Mouse (Mus musculus) heart, embryonic 13.5 days (tissue): ENCODE results near the gene Ric8a. TPM values are rescaled to one million over a fixed set of nuclear protein-coding genes. Genes with fewer than 3 reads are reported as not detected.

Experiments used
- ATAC-seq: fragments of 200-750 bp; cut with Nextera tagmentation; 2 replicates; pipeline ENCODE4 v1.8.0; 2017; ENCODE audit warnings: moderate TSS enrichment; ENCODE audit not compliant: insufficient number of reproducible peaks, low FRiP score, low TSS enrichment; ENCODE audit errors: extremely low read depth
- H3K27ac ChIP-seq: fragments of 300-500 bp; sonication (generic); replicated peaks from 2 replicates; pipeline ENCODE4 v1.5.1; 2015; ENCODE audit warnings: moderate library complexity, mild to moderate bottlenecking, inconsistent platforms
- H3K27me3 ChIP-seq: fragments of 300-500 bp; sonication (generic); replicated peaks from 2 replicates; pipeline ENCODE4 v1.6.1; 2015; ENCODE audit warnings: mild to moderate bottlenecking, inconsistent platforms
- H3K36me3 ChIP-seq: fragments of 300-500 bp; sonication (generic); 2 replicates; pipeline ENCODE4 v1.6.1; 2015; ENCODE audit warnings: mild to moderate bottlenecking, inconsistent platforms
- H3K4me1 ChIP-seq: fragments of 300-500 bp; sonication (generic); 2 replicates; pipeline ENCODE4 v1.6.1; 2015; ENCODE audit warnings: inconsistent platforms
- H3K4me2 ChIP-seq: fragments of 300-500 bp; sonication (generic); 2 replicates; pipeline ENCODE4 v1.6.1; 2015; ENCODE audit warnings: inconsistent platforms, mild to moderate bottlenecking, moderate library complexity
- H3K4me3 ChIP-seq: fragments of 300-500 bp; sonication (generic); 2 replicates; pipeline ENCODE4 v1.5.1; 2015; ENCODE audit warnings: moderate library complexity, mild to moderate bottlenecking, inconsistent platforms
- H3K9ac ChIP-seq: fragments of 300-500 bp; sonication (generic); 2 replicates; pipeline ENCODE4 v1.6.1; 2015; ENCODE audit warnings: inconsistent platforms, mild to moderate bottlenecking, moderate library complexity
- H3K9me3 ChIP-seq: fragments of 300-500 bp; sonication (generic); 2 replicates; pipeline ENCODE4 v1.6.1; 2016; ENCODE audit warnings: inconsistent platforms
- WGBS: fragments of 180-500 bp; shearing (Covaris S2); methylation state at CpG from one replicate; pipeline ENCODE4 v1.1.7; 2015; ENCODE audit warnings: mixed read lengths; 5-methylcytosine and 5-hydroxymethylcytosine counted together
- polyA plus RNA-seq: library from polyadenylated mRNA; unstranded; fragments of >200 nt; fragmentation: Nextera tagmentation; extraction: Ambion mirVana; gene quantifications from 2 replicates; pipeline ENCODE4 v1.2.1, GENCODE M21; 2015

The Ric8a gene
- polyA plus RNA-seq, 1 experiment from 2014 or later = 40.1 TPM

GRCm38 (mm10) chr7:140834968-140835757 is 21.6 kb upstream of the Ric8a start, which contains the start of gene Urah:
TSS of gene Urah (plus strand) at chr7:140835018.
- H3K27me3 ChIP-seq = peaks cover 68% of the 10 kb centered on the region
- 42% methylated on average over 20 of the region's 20 CpGs for WGBS
- no peak within 1 kb of the TSS for H3K4me3 ChIP-seq

GRCm38 (mm10) chr7:140835758-140836087 is 21.0 kb upstream of the Ric8a start:
- Histone ChIP-seq H3K9ac (no peak overlapping the region), H3K27ac (no peak overlapping the region), H3K36me3 (no peaks in the 10 kb centered on the region), H3K4me1 (no peaks in the 10 kb centered on the region), H3K27me3 (peaks cover 71% of the 10 kb centered on the region), H3K4me3 (no peak overlapping the region), H3K9me3 (no peaks in the 10 kb centered on the region), H3K4me2 (no peak overlapping the region)
- no peak for ATAC-seq
- WGBS = 59% methylated on average over 2 of the region's 2 CpGs

More at GRCm38 (mm10) chr7:140834968-140835757, 21.6 kb upstream of the Ric8a start, which contains the start of gene Urah:
- ATAC-seq = no peak
- H3K27ac ChIP-seq = no peak within 1 kb of the TSS
- no peak within 1 kb of the TSS for H3K4me2 ChIP-seq
- no peaks in the 10 kb centered on the region for H3K9me3 ChIP-seq
- no peaks in the 10 kb centered on the region for H3K4me1 ChIP-seq
- H3K36me3 ChIP-seq = no peaks in the 10 kb centered on the region
- no peak within 1 kb of the TSS for H3K9ac ChIP-seq

- Histone ChIP-seq H3K27me3 (peaks cover 77% of the 10 kb centered on the region), H3K27ac (no peak overlapping the region), H3K36me3 (no peaks in the 10 kb centered on the region), H3K4me2 (no peak overlapping the region), H3K9ac (no peak overlapping the region), H3K4me3 (no peak overlapping the region), H3K9me3 (no peaks in the 10 kb centered on the region), H3K4me1 (no peaks in the 10 kb centered on the region)
- WGBS = 65% methylated on average over 9 of the region's 9 CpGs
- no peak for ATAC-seq
Measured at GRCm38 (mm10) chr7:140836243-140837115, 20.3 kb upstream of the Ric8a start.

GRCm38 (mm10) chr7:140839556-140839955 is 17.2 kb upstream of the Ric8a start:
- H3K9ac ChIP-seq = no peak overlapping the region
- WGBS = 55% methylated on average over 5 of the region's 5 CpGs

GRCm38 (mm10) chr7:140840750-140841735 is 15.7 kb upstream of the Ric8a start:
- ATAC-seq = no peak
- Histone ChIP-seq H3K27me3 (peaks cover 92% of the 10 kb centered on the region), H3K36me3 (no peaks in the 10 kb centered on the region), H3K4me1 (no peaks in the 10 kb centered on the region), H3K4me3 (no peak overlapping the region), H3K27ac (no peak overlapping the region), H3K9ac (no peak overlapping the region), H3K4me2 (no peak overlapping the region), H3K9me3 (no peaks in the 10 kb centered on the region)
- WGBS = 30% methylated on average over 19 of the region's 19 CpGs

More at GRCm38 (mm10) chr7:140839556-140839955, 17.2 kb upstream of the Ric8a start:
- Histone ChIP-seq H3K27ac (no peak overlapping the region), H3K36me3 (no peaks in the 10 kb centered on the region), H3K4me1 (no peaks in the 10 kb centered on the region), H3K9me3 (no peaks in the 10 kb centered on the region), H3K4me3 (no peak overlapping the region), H3K4me2 (no peak overlapping the region), H3K27me3 (peaks cover 93% of the 10 kb centered on the region)
- ATAC-seq = no peak

- peaks cover 10% of the 10 kb centered on the region; the same call in 1 of the 2 replicates for H3K4me1 ChIP-seq
- no peaks in the 10 kb centered on the region for H3K36me3 ChIP-seq
- H3K9ac ChIP-seq = no peak overlapping the region
- WGBS = 61% methylated on average over 7 of the region's 7 CpGs
- no peaks in the 10 kb centered on the region for H3K9me3 ChIP-seq
- ATAC-seq = no peak
- H3K27ac ChIP-seq = no peak overlapping the region
- no peak overlapping the region for H3K4me3 ChIP-seq
- no peak overlapping the region for H3K4me2 ChIP-seq
- peaks cover 83% of the 10 kb centered on the region for H3K27me3 ChIP-seq
Measured at GRCm38 (mm10) chr7:140843806-140844205, 13.0 kb upstream of the Ric8a start.

GRCm38 (mm10) chr7:140844905-140845665 is 11.7 kb upstream of the Ric8a start, which contains the start of gene Scgb1c1:
TSS of gene Scgb1c1 (plus strand) at chr7:140845547.
- Histone ChIP-seq H3K4me1 (peaks cover 10% of the 10 kb centered on the region; the same call in 1 of the 2 replicates), H3K27ac (no peak within 1 kb of the TSS), H3K4me3 (no peak within 1 kb of the TSS), H3K27me3 (peaks cover 70% of the 10 kb centered on the region), H3K4me2 (no peak within 1 kb of the TSS), H3K36me3 (no peaks in the 10 kb centered on the region), H3K9ac (no peak within 1 kb of the TSS), H3K9me3 (no peaks in the 10 kb centered on the region)
- WGBS = 25% methylated on average over 14 of the region's 14 CpGs
- no peak; the same call in 1 of the 2 replicates for ATAC-seq

- peaks cover 10% of the 10 kb centered on the region; the same call in 1 of the 2 replicates for H3K4me1 ChIP-seq
- H3K27ac ChIP-seq = no peak overlapping the region
- H3K36me3 ChIP-seq = peaks cover under 1% of the 10 kb centered on the region; the same call in 1 of the 2 replicates
- 57% methylated on average over 4 of the region's 4 CpGs for WGBS
- H3K9ac ChIP-seq = no peak overlapping the region
- no peak overlapping the region for H3K4me2 ChIP-seq
- peaks cover 64% of the 10 kb centered on the region for H3K27me3 ChIP-seq
- H3K9me3 ChIP-seq = no peaks in the 10 kb centered on the region
- no peak for ATAC-seq
- H3K4me3 ChIP-seq = no peak overlapping the region
Measured at GRCm38 (mm10) chr7:140845683-140846082, 11.1 kb upstream of the Ric8a start.

GRCm38 (mm10) chr7:140846676-140847075 is 10.1 kb upstream of the Ric8a start:
- H3K4me3 ChIP-seq = no peak overlapping the region
- H3K4me2 ChIP-seq = no peak overlapping the region
- peaks cover 10% of the 10 kb centered on the region for H3K36me3 ChIP-seq
- peaks cover 54% of the 10 kb centered on the region for H3K27me3 ChIP-seq
- 78% methylated on average over 10 of the region's 10 CpGs for WGBS
- H3K27ac ChIP-seq = no peak overlapping the region
- peaks cover 10% of the 10 kb centered on the region; the same call in 1 of the 2 replicates for H3K4me1 ChIP-seq
- no peaks in the 10 kb centered on the region for H3K9me3 ChIP-seq
- no peak overlapping the region for H3K9ac ChIP-seq
- ATAC-seq = no peak
